Mouse (Mus musculus) kidney, adult 9 months (tissue): ENCODE results near the gene Rxra.

ENCODE experiments used
- DNase-seq: peaks from one replicate; pipeline ENCODE4 v3.0.0; 2022

Gene Rxra

GRCm38 (mm10) chr2:27740091-27740608, 63.9 kb downstream of the Rxra start:
- peak; percentile 89 for DNase-seq

- DNase-seq = no peak
These were observed 66.9 kb downstream of the Rxra start for GRCm38 (mm10) chr2:27743177-27743576.

- DNase-seq = no peak
These were observed 67.8 kb downstream of the Rxra start for GRCm38 (mm10) chr2:27743863-27744611.

GRCm38 (mm10) chr2:27744612-27745351, 68.5 kb downstream of the Rxra start:
- DNase-seq = peak; percentile 81

- DNase-seq = no peak
These were observed 69.7 kb downstream of the Rxra start for GRCm38 (mm10) chr2:27745673-27746620.

GRCm38 (mm10) chr2:27746854-27747253, 70.6 kb downstream of the Rxra start:
- DNase-seq = no peak

- DNase-seq = no peak
These were observed 72.7 kb downstream of the Rxra start for GRCm38 (mm10) chr2:27748984-27749383.

GRCm38 (mm10) chr2:27750399-27751134, 74.3 kb downstream of the Rxra start:
- no peak for DNase-seq

- no peak for DNase-seq
These were observed 74.9 kb downstream of the Rxra start for GRCm38 (mm10) chr2:27751135-27751519.

GRCm38 (mm10) chr2:27751803-27752202, 75.6 kb downstream of the Rxra start:
- no peak for DNase-seq

- no peak for DNase-seq
These were observed 77.9 kb downstream of the Rxra start for GRCm38 (mm10) chr2:27754094-27754493.

GRCm38 (mm10) chr2:27755986-27756641, 79.9 kb downstream of the Rxra start:
- no peak for DNase-seq

- DNase-seq = peak; percentile 99
These were observed 82.4 kb downstream of the Rxra start for GRCm38 (mm10) chr2:27758414-27759301.

GRCm38 (mm10) chr2:27759431-27759830, 83.2 kb downstream of the Rxra start:
- no peak for DNase-seq

GRCm38 (mm10) chr2:27761260-27761995, 85.2 kb downstream of the Rxra start:
- no peak for DNase-seq

GRCm38 (mm10) chr2:27761996-27762340, 85.7 kb downstream of the Rxra start:
- DNase-seq = no peak

GRCm38 (mm10) chr2:27762509-27762908, 86.3 kb downstream of the Rxra start:
- no peak for DNase-seq

GRCm38 (mm10) chr2:27762920-27763780, 86.9 kb downstream of the Rxra start:
- no peak for DNase-seq
